Mouse (Mus musculus) macrophage (primary cell): ENCODE results near the gene Itln1. TPM values are rescaled to one million over a fixed set of nuclear protein-coding genes. Genes with fewer than 3 reads are reported as not detected.

Source experiments
- polyA plus RNA-seq: library from polyadenylated mRNA; stranded (reverse); fragments of 250-400 nt; gene quantifications from 3 replicates; pipeline ENCODE4 v1.2.4, GENCODE M21; 2018; ENCODE audit warnings: inconsistent platforms

Gene Itln1
- polyA plus RNA-seq, 1 experiment from 2014 or later, result not detected

Other genes starting within 250 kb of the Itln1 start
- 17.1 to 34.6 TPM (median 21.1 TPM) in 3 replicates for gene Usp21, start 247.3 kb downstream of the Itln1 start, polyA plus RNA-seq
- 67.0 to 116 TPM (median 112 TPM) in 3 replicates for gene Ufc1, start 240.3 kb downstream of the Itln1 start, polyA plus RNA-seq
- 21.4 to 35.4 TPM (median 21.9 TPM) in 3 replicates for gene Dedd, start 206.1 kb downstream of the Itln1 start, polyA plus RNA-seq
- gene Nit1, start 189.6 kb downstream of the Itln1 start, polyA plus RNA-seq, result 17.3 to 23.1 TPM (median 22.3 TPM) in 3 replicates
- gene Pfdn2, start 189.6 kb downstream of the Itln1 start, polyA plus RNA-seq, result 47.7 to 119 TPM (median 64.5 TPM) in 3 replicates
- gene Klhdc9, start 174.5 kb downstream of the Itln1 start, polyA plus RNA-seq, result 0.11 TPM in 1 of 3 replicates, not detected in the others
- gene Nectin4, start 165.2 kb downstream of the Itln1 start, polyA plus RNA-seq, result 14.3 to 25.8 TPM (median 18.7 TPM) in 3 replicates
- gene Arhgap30, start 146.3 kb downstream of the Itln1 start, polyA plus RNA-seq, result 119 to 178 TPM (median 125 TPM) in 3 replicates
- gene Usf1, start 124.0 kb downstream of the Itln1 start, polyA plus RNA-seq, result 32.8 to 94.5 TPM (median 36.5 TPM) in 3 replicates
- gene Tstd1, start 116.4 kb downstream of the Itln1 start, polyA plus RNA-seq, result 1.3 TPM in 1 of 3 replicates, not detected in the others
- gene F11r, start 97.8 kb downstream of the Itln1 start, polyA plus RNA-seq, result 0.39 to 1.7 TPM (median 0.56 TPM) in 3 replicates
- 6.9 to 8.0 TPM (median 7.2 TPM) in 3 replicates for gene Alyref2, start 31.8 kb downstream of the Itln1 start, polyA plus RNA-seq
- 2.6 to 6.3 TPM (median 2.7 TPM) in 3 replicates for gene Cd244a, start 23.9 kb upstream of the Itln1 start, polyA plus RNA-seq
- gene Ly9, start 72.1 kb upstream of the Itln1 start, polyA plus RNA-seq, result 199 to 492 TPM (median 394 TPM) in 3 replicates
- 92.5 to 257 TPM (median 179 TPM) in 3 replicates for gene Slamf7, start 117.7 kb upstream of the Itln1 start, polyA plus RNA-seq
- 230 to 330 TPM (median 260 TPM) in 3 replicates for gene Cd48, start 146.7 kb upstream of the Itln1 start, polyA plus RNA-seq
- gene Slamf1, start 231.8 kb upstream of the Itln1 start, polyA plus RNA-seq, result 0.19 to 0.30 TPM (median 0.21 TPM) in 3 replicates